Mouse (Mus musculus) liver, embryonic 13.5 days (tissue): Measurements from ENCODE around the gene Cfdp1. TPM values are rescaled to one million over a fixed set of nuclear protein-coding genes. Genes with fewer than 3 reads are reported as not detected.

Experiments
- ATAC-seq: fragments of 200-750 bp; cut with Nextera tagmentation; 2 replicates; pipeline ENCODE4 v1.8.0; 2017; ENCODE audit warnings: low read depth, mild to moderate bottlenecking, moderate number of reproducible peaks, moderate library complexity
- DNase-seq: peaks from one replicate; pipeline ENCODE4 v3.0.0; 2022
- H3K27ac ChIP-seq: fragments of 300-500 bp; sonication (generic); 2 replicates; pipeline ENCODE4 v1.5.1; 2015; ENCODE audit warnings: moderate library complexity, mild to moderate bottlenecking, inconsistent platforms
- H3K27me3 ChIP-seq: fragments of 300-500 bp; sonication (generic); 2 replicates; pipeline ENCODE4 v1.6.1; 2015; ENCODE audit warnings: mild to moderate bottlenecking, inconsistent platforms
- H3K36me3 ChIP-seq: fragments of 300-500 bp; sonication (generic); 2 replicates; pipeline ENCODE4 v1.6.1; 2015; ENCODE audit warnings: mild to moderate bottlenecking, inconsistent platforms
- H3K4me1 ChIP-seq: fragments of 300-500 bp; sonication (generic); replicated peaks from 2 replicates; pipeline ENCODE4 v1.6.1; 2015; ENCODE audit warnings: inconsistent platforms
- H3K4me2 ChIP-seq: fragments of 300-500 bp; sonication (generic); 2 replicates; pipeline ENCODE4 v1.6.1; 2015; ENCODE audit warnings: inconsistent platforms, mild to moderate bottlenecking, moderate library complexity
- H3K4me3 ChIP-seq: fragments of 300-500 bp; sonication (generic); replicated peaks from 2 replicates; pipeline ENCODE4 v1.5.1; 2015; ENCODE audit warnings: mild to moderate bottlenecking, inconsistent platforms
- H3K9ac ChIP-seq: fragments of 300-500 bp; sonication (generic); 2 replicates; pipeline ENCODE4 v1.6.1; 2015; ENCODE audit warnings: mild to moderate bottlenecking, inconsistent platforms
- H3K9me3 ChIP-seq: fragments of 300-500 bp; sonication (generic); replicated peaks from 2 replicates; pipeline ENCODE4 v1.6.1; 2016; ENCODE audit warnings: inconsistent platforms
- WGBS: fragments of 180-500 bp; shearing (Covaris S2); methylation state at CpG from one replicate; pipeline ENCODE4 v1.1.7; 2015; ENCODE audit not compliant: insufficient replicate concordance; 5-methylcytosine and 5-hydroxymethylcytosine counted together
- polyA plus RNA-seq: library from polyadenylated mRNA; unstranded; fragments of >200 nt; fragmentation: Nextera tagmentation; extraction: Ambion mirVana; gene quantifications from 2 replicates; pipeline ENCODE4 v1.2.1, GENCODE M21; 2015

Cfdp1 gene
- polyA plus RNA-seq, 1 experiment from 2014 or later = 113 TPM

GRCm38 (mm10) chr8:111881591-111881990 is 27.5 kb upstream of the Cfdp1 start:
- Histone ChIP-seq H3K36me3 (no peaks in the 10 kb centered on the region), H3K4me1 (peaks cover 8% of the 10 kb centered on the region), H3K4me2 (no peak overlapping the region), H3K27ac (no peak overlapping the region), H3K9me3 (no peaks in the 10 kb centered on the region), H3K4me3 (no peak overlapping the region), H3K27me3 (peaks cover 3% of the 10 kb centered on the region; the same call in 1 of the 2 replicates), H3K9ac (no peak overlapping the region)
- peak; percentile 25 for DNase-seq
- 1% methylated on average over 2 of the region's 2 CpGs for WGBS
- no peak for ATAC-seq

DNA sequence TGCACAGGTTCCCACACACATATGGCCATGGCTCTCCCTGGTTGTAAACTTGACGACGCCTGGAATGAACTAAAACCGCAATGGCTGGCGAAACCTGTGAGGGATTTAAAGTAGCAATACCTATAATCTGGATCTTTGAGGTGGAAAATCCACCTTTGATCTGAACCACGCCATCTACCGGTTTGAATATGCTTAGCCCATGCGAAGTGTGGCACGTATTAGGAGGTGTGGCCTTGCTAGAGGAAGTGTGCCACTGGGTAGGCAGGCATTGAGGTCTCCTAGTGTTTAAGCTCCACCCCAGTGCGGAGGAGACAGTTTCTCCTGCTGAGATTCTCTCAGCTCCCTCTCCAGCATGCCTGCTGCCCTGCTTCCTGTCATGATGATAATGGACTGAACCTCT is 23.6 kb upstream of the Cfdp1 start:
- Histone ChIP-seq H3K9me3 (no peaks in the 10 kb centered on the region), H3K4me1 (peaks cover 18% of the 10 kb centered on the region), H3K27ac (no peak overlapping the region), H3K9ac (no peak overlapping the region), H3K36me3 (0 out of 2 replicates have a peak, but pooled peaks cover 3% of the 10 kb centered on the region), H3K4me2 (no peak overlapping the region), H3K27me3 (no peaks in the 10 kb centered on the region), H3K4me3 (no peak overlapping the region)
- ATAC-seq (no peak), DNase-seq (no peak)
- 64% methylated on average over 9 of the region's 9 CpGs for WGBS

DNA sequence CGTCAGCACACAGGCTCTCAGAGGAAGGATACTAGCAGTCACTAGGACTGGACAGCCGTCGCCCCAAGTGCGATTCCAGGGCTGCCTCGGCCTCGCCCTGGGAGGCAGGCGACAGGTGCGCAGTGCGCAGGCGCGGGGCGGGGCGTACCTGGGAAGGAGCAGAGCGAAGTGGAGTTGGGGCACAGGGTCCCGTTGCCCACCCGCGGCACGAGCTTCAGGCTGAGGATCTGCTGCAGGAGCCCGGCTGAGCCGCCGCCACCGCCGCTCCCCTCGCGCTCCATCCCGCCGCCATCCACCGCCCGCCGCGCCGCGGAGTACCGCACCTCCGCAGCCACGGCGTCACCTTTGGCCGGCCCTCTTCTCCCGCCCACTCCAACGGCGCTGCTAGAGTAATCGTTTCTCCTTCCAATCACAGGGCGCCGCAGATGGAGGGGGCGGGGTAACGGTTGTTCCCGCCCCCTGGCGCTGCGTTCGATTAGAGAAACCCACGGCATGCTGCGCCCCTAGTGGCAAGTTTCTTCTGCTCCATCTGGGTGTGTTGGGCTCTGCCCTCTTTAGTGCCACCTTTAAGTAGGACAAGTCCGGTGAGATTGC is 22.4 kb upstream of the Cfdp1 start, which contains the start of gene Tmem170:
Gene Tmem170 (minus strand): TSS at position 396 of the 594 bp plus-strand sequence.
- H3K4me1 ChIP-seq = peaks cover 26% of the 10 kb centered on the region
- whole genome bisulfite sequencing = under 1% methylated on average over 52 of the region's 53 CpGs
- no peaks in the 10 kb centered on the region for H3K9me3 ChIP-seq
- peak within 1 kb of the TSS; percentile 92 for H3K4me2 ChIP-seq
- peak within 1 kb of the TSS; percentile 84 for H3K9ac ChIP-seq
- H3K36me3 ChIP-seq = 0 out of 2 replicates have a peak, but pooled peaks cover 4% of the 10 kb centered on the region
- H3K27ac ChIP-seq = peak within 1 kb of the TSS; percentile 82
- peak within 1 kb of the TSS; percentile 88 for H3K4me3 ChIP-seq
- H3K27me3 ChIP-seq = no peaks in the 10 kb centered on the region
- DNase-seq = peak; percentile 95
- peak; percentile 99 for ATAC-seq

- WGBS = 26% methylated on average over 9 of the region's 9 CpGs
- Histone ChIP-seq H3K36me3 (0 out of 2 replicates have a peak, but pooled peaks cover 4% of the 10 kb centered on the region), H3K9me3 (no peaks in the 10 kb centered on the region), H3K4me3 (peak overlapping the region; percentile 88), H3K9ac (peak overlapping the region; percentile 84), H3K4me1 (peaks cover 27% of the 10 kb centered on the region), H3K4me2 (peak overlapping the region; percentile 92), H3K27ac (peak overlapping the region; percentile 82; the same call in 1 of the 2 replicates), H3K27me3 (no peaks in the 10 kb centered on the region)
- DNase-seq (no peak), ATAC-seq (no peak)
Observed at GRCm38 (mm10) chr8:111875758-111876157, 21.7 kb upstream of the Cfdp1 start.

DNA sequence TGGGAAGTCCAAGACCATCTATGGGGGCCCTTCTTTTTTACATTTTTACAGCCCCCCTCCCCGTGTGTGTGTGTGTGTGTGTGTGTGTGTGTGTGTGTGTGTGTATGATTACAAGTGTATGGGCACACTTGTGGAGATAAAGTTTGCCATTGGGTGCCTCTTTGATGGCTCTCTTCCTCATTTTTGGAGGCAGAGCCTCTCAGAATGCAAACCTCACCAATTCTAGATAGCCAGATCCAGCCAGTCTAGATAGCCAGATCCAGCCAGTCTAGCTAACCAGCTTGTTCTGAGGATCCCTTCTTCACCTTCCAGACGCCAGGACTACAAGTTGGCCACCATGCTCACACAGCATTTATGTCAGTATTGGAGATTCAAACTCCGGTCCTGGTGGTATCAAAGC is 17.2 kb upstream of the Cfdp1 start:
- H3K27me3 ChIP-seq = no peaks in the 10 kb centered on the region
- DNase-seq (no peak), ATAC-seq (no peak)
- no peak overlapping the region for H3K4me2 ChIP-seq
- H3K4me3 ChIP-seq = no peak overlapping the region
- H3K9ac ChIP-seq = no peak overlapping the region
- H3K4me1 ChIP-seq = peaks cover 20% of the 10 kb centered on the region
- 58% methylated on average over 3 of the region's 3 CpGs for WGBS
- H3K9me3 ChIP-seq = no peaks in the 10 kb centered on the region
- H3K27ac ChIP-seq = no peak overlapping the region
- 0 out of 2 replicates have a peak, but pooled peaks cover 4% of the 10 kb centered on the region for H3K36me3 ChIP-seq

DNA sequence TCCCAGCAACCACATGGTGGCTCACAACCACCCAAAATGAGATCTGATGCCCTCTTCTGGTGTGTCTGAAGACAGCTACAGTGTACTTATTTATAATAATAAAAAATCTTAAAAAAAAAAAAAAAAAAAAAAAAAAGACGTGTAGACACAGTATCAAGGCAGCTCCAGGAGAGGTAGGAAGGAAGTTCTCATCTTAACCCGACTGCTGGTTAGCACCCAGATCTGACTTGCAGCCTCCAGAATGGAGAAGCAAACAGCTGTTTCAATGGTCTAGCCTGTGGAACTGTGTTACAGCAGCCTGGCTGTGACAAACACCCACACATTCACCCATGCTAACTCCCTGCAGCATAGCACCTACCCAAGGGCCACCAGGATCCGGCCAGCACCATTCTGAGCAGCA is 16.3 kb upstream of the Cfdp1 start:
- no peak overlapping the region for H3K4me3 ChIP-seq

GRCm38 (mm10) chr8:111868664-111869063 is 14.6 kb upstream of the Cfdp1 start:
- H3K9ac ChIP-seq = no peak overlapping the region
- WGBS = 33% methylated on average over 2 of the region's 2 CpGs

More for the DNA sequence above, 16.3 kb upstream of the Cfdp1 start:
- Histone ChIP-seq H3K27ac (no peak overlapping the region), H3K4me1 (peaks cover 13% of the 10 kb centered on the region), H3K36me3 (0 out of 2 replicates have a peak, but pooled peaks cover 8% of the 10 kb centered on the region), H3K27me3 (no peaks in the 10 kb centered on the region), H3K9ac (no peak overlapping the region), H3K4me2 (no peak overlapping the region), H3K9me3 (no peaks in the 10 kb centered on the region)
- no peak for ATAC-seq
- 54% methylated on average over 2 of the region's 3 CpGs for WGBS
- no peak for DNase-seq

DNA sequence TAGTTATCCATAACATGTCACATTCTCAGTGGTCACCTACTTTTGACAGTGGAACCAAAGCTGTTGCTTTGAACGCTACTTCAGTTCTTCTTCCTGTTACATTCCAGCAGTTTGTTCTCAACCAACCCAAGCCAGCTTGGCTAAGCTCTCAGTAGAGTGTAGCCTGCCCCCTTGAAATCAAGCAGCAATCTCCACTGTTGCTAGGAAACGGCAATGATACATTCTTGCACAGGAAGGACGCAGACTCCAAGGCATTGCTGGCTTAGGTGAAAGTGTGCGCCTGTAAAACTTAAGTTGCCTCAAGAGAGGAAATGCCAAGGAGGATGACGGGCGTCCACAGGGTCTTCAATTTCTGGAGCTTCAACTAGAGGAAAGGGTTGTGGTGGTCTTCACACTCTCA is 11.8 kb upstream of the Cfdp1 start:
- DNase-seq (no peak), ATAC-seq (no peak)
- Histone ChIP-seq H3K9me3 (no peaks in the 10 kb centered on the region), H3K4me2 (no peak overlapping the region), H3K4me1 (no peaks in the 10 kb centered on the region), H3K27ac (no peak overlapping the region), H3K36me3 (0 out of 2 replicates have a peak, but pooled peaks cover 7% of the 10 kb centered on the region), H3K27me3 (no peaks in the 10 kb centered on the region), H3K4me3 (no peak overlapping the region), H3K9ac (no peak overlapping the region)
- WGBS = 73% methylated on average over 6 of the region's 6 CpGs

More at GRCm38 (mm10) chr8:111868664-111869063, 14.6 kb upstream of the Cfdp1 start:
- H3K27ac ChIP-seq = no peak overlapping the region
- no peaks in the 10 kb centered on the region for H3K27me3 ChIP-seq
- DNase-seq (no peak), ATAC-seq (no peak)
- peaks cover 9% of the 10 kb centered on the region for H3K4me1 ChIP-seq
- H3K4me2 ChIP-seq = no peak overlapping the region
- no peaks in the 10 kb centered on the region for H3K9me3 ChIP-seq
- 0 out of 2 replicates have a peak, but pooled peaks cover 11% of the 10 kb centered on the region for H3K36me3 ChIP-seq
- no peak overlapping the region for H3K4me3 ChIP-seq

GRCm38 (mm10) chr8:111865130-111865852 is 11.2 kb upstream of the Cfdp1 start:
- H3K9ac ChIP-seq = no peak overlapping the region
- no peak for ATAC-seq
- H3K4me3 ChIP-seq = no peak overlapping the region
- 72% methylated on average over 8 of the region's 8 CpGs for WGBS
- no peaks in the 10 kb centered on the region for H3K27me3 ChIP-seq
- H3K9me3 ChIP-seq = no peaks in the 10 kb centered on the region
- H3K4me1 ChIP-seq = no peaks in the 10 kb centered on the region
- no peak overlapping the region for H3K4me2 ChIP-seq
- no peak for DNase-seq
- H3K36me3 ChIP-seq = 0 out of 2 replicates have a peak, but pooled peaks cover 7% of the 10 kb centered on the region
- no peak overlapping the region for H3K27ac ChIP-seq

- DNase-seq (no peak), ATAC-seq (no peak)
- Histone ChIP-seq H3K4me2 (no peak overlapping the region), H3K4me3 (no peak overlapping the region), H3K4me1 (no peaks in the 10 kb centered on the region), H3K36me3 (0 out of 2 replicates have a peak, but pooled peaks cover 7% of the 10 kb centered on the region), H3K27me3 (no peaks in the 10 kb centered on the region), H3K9me3 (no peaks in the 10 kb centered on the region), H3K9ac (no peak overlapping the region), H3K27ac (no peak overlapping the region)
- WGBS = 77% methylated on average over 8 of the region's 8 CpGs
Observed at GRCm38 (mm10) chr8:111864648-111865047, 10.6 kb upstream of the Cfdp1 start.

DNA sequence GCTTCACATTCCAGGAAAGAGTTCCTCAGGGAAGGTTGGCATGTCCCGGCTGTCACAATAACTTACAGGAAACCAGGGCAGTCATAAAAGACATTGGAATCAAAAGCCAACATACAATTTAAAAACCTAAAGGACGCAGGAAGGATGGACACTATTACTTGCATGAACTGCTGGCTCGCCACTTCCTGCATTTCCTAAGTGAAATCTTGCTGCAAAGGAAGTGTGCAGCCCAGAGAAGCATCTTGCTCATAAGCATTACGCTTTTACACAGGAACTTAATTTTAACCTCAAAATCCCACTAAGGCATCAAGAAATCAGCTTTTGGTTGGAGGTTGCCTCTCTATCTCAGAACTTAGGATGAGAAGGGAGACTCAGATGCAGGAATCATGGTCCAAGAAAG is 9.2 kb upstream of the Cfdp1 start:
- no peaks in the 10 kb centered on the region for H3K27me3 ChIP-seq
- H3K4me1 ChIP-seq = no peaks in the 10 kb centered on the region
- H3K36me3 ChIP-seq = 0 out of 2 replicates have a peak, but pooled peaks cover 7% of the 10 kb centered on the region
- H3K27ac ChIP-seq = no peak overlapping the region
- H3K4me2 ChIP-seq = no peak overlapping the region
- H3K9me3 ChIP-seq = no peaks in the 10 kb centered on the region
- H3K9ac ChIP-seq = no peak overlapping the region
- DNase-seq = no peak
- 37% methylated on average over 4 of the region's 4 CpGs for WGBS
- no peak for ATAC-seq
- H3K4me3 ChIP-seq = no peak overlapping the region
